Mouse (Mus musculus): Measurements from ENCODE around the gene Krt82.

Gene Krt82

DNA sequence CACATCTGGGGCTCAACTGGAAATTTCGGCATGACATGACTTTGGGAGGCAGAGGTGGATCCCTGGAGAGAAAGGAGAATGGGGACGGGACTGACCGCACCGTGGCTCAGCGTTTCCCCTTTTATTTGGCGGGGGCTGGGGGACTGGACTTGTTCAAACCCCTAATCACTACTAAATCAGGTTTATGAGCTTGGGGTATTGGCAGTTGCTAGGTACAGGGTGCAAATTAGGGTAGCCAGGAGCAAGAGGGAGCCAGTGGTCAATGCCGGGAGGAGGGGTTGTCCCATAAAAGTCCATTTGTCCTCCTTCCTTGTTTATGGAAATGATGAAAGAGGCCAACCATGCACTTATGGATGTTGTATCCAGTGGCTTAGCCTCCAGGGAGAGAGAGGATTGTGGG lies at the start of gene Krt82:
Krt82 (minus strand) TSS at position 101 of the 400 bp plus-strand sequence.
- DNase-seq (ENCODE audit: inconsistent age in 2 of 2, low spot score in 1 of 2), result no peak

DNA sequence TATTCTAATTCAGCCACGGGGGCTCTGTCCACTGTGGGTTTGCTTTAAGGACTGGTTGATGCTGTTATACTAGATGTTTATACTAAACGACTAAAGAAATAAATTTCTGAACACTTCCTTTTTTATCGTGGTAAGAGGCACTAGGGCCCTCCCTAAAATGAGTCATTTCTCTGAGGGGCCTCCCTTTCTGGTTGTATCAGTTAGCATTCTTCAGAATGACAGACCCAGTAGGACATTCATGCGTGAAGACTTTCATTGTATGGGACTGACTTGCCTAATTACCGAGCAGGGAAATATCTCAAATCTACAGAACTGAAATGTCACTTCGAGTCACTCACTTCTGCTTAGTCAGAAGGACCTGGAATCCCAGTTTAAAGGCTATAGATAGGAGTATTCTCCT lies 48.7 kb upstream of the Krt82 start:
- no peak for DNase-seq (ENCODE audit: inconsistent age in 2 of 2, low spot score in 1 of 2)

DNA sequence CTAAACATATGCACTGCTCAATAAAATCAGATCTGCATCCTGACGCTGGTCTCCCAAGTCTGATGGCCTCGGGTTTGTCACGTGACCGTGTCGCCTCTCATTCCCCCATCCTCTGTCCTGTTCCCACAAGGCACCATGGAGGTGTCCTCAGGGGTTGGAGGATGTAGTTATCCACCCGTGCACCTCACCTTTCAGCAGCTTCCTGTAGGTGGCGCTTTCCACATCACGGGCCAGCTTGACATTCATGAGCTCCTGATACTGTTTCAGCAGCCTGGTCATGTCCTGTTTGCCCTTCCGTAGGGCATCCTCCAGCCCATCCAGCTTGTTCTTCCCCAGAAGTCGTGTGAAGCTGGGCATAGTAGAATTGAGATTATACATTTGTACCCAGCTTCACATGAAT lies 37.7 kb upstream of the Krt82 start:
- DNase-seq (ENCODE audit: inconsistent age in 2 of 2, low spot score in 1 of 2), result peak in 1 of 2 experiments; percentile 44

DNA sequence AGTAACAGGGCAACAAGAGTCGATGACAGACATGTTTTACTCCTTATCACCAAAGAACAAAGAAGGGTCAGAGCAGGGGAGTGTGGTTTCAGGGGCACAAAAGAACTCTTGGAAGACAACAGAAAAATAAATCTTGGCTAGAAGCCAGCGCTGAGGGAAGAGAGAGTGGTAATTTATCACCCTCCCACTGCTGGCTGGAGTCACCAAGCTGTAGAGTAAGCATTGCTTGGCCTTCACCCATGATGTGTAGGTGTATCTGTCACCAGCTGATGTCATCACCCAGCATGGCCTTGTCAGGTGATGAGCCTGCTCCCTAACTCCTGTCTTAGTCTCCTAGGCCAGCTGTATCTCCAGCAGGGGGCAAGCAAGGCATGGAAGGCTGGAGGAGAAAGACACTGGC lies 34.0 kb upstream of the Krt82 start:
- peak; percentile 19 to 66 for DNase-seq (ENCODE audit: inconsistent age in 2 of 2, low spot score in 1 of 2)

DNA sequence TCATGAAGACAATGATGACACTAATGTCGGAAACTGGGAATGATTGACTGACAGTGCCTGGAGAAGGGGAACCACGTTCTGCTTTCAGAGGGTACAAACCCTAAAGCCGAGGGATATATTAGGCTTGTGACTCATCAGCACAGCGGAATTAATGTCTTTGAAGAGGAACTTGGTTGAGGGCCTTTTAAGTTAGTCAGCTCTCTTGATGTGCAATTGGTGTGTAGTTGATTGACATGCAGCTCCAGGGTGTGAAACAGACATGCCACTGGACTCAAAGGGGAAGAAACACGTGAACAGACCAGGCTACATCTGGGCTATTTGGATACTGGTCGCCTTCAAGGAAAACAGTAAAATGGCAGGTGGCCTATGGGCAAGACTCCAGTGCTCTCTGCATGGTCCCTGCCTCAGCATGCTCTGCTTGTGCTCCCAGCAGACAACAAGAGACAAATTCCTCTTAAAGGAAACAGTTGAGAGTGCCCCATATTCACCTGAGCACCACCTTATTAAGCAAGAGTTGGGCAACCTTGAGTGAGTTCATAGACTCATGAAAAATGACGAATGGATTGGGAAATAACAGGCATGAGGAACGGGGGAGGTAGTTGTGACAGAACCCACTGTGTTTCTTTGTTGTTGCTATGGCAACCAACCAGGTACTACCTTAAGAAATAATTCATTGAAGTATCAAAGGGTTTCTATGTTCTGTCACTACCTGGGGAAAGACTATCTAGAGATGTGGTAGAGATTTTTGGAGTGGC lies 32.9 kb upstream of the Krt82 start:
- no peak for DNase-seq (ENCODE audit: inconsistent age in 2 of 2, low spot score in 1 of 2)

DNA sequence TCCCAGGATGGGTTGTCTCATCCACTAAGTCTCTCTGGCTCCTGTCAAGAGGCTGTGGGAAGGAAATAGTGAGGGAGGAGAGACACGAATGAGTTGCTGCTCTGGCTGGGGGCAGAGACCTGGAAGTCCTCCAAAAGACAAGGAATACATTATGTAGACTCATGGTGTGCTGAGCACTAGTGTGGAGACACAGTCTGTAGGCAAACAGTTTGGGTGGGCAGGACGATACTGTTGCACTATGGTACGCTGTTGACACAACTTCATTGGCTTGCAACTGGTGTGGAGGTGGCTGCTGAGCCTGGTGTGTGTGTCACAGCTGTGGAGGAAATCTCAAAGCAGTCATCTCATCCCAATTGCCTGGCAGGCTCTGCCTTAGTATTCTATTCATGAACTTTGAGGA lies 31.2 kb upstream of the Krt82 start:
- DNase-seq (ENCODE audit: inconsistent age in 2 of 2, low spot score in 1 of 2), result no peak

DNA sequence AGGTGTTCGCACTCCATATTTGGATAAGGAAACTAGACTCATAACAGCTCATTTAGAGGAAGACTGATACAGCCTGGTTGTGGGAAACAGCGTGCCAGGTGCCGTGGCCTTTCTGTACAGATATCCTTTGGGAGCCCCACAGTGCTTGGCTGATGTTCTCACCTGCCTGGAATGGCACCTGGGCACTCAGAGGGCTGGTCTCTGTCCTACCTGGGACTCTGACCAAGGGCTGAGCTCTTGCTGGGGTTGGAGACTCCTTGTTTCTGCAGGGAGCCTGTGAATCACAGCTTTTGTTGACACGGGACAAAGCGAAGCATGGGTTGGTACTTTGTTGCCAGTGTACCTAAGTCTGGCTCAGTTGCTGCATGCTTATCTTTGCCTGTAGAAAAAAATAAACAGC lies 25.0 kb upstream of the Krt82 start:
- DNase-seq (ENCODE audit: inconsistent age in 2 of 2, low spot score in 1 of 2), result no peak

DNA sequence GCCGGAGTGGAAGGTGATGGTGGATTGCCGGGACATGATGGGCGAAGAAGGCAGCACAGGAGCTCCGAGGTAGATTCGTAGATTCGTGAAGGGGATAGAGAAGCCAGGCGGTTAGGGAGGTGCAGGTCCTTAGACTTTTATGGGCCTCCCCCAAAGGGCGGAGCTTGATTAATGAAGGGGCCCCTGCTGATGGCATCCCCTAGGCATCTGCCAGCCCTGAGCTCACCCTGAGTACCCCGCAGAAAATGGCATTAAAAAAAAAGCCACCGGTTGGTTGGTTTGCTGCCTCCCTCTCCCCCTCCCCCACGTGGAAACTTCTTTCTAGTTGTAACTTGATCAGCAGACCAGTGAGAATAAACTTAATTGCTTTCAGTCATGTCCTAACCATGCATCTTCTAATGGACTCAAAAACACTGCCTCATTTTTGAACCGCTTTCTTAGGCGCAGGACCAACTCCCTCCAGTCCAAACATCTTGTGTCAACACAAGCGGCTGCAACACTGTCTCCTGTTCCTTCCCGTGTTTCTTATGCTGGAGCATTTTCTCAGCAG lies 23.4 kb upstream of the Krt82 start, which contains the start of gene Krt75:
Krt75 (minus strand) TSS at position 109 of the 550 bp plus-strand sequence.
- DNase-seq (ENCODE audit: inconsistent age in 2 of 2, low spot score in 1 of 2), result no peak

DNA sequence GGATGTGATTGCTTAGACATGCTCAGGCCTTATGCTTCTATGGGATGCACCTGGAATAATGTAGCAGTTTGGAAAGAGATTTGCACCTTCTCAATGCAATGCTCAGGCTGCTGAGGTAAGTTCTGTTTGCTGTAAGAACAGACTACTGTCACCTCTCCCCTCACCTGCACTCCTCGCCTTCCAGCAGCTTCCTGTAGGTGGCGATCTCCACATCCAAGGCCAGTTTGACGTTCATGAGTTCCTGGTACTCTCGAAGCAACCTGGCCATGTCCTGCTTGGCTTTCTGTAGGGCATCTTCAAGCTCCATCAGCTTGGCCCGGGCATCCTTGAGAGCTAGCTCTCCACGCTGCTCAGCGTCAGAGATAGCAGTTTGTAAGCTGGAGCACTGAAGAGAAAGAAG lies 17.3 kb upstream of the Krt82 start:
- peak in 1 of 2 experiments; percentile 30 for DNase-seq (ENCODE audit: inconsistent age in 2 of 2, low spot score in 1 of 2)

DNA sequence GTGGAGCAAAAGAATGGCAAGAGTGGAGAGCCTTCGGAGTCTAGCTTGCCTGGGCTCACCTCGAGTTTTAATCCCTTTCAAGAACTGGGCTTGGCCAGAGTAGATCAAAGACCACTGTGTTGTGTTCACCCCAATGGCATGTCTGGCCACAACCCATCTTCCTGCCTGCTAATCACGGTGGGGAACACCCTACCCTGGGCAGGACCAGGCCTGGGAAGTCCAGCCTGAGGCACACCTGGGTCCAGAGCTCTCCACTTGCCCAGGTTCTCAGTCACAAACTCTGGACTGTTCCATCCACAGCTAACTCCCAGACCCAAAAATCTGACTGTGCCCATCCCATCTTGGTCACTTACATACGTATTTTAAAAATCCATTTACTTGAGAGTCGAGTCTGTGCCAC lies 12.4 kb upstream of the Krt82 start, which contains the start of gene Krt90:
Krt90 (minus strand) TSS at position 101 of the 400 bp plus-strand sequence.
- no peak for DNase-seq (ENCODE audit: inconsistent age in 2 of 2, low spot score in 1 of 2)

DNA sequence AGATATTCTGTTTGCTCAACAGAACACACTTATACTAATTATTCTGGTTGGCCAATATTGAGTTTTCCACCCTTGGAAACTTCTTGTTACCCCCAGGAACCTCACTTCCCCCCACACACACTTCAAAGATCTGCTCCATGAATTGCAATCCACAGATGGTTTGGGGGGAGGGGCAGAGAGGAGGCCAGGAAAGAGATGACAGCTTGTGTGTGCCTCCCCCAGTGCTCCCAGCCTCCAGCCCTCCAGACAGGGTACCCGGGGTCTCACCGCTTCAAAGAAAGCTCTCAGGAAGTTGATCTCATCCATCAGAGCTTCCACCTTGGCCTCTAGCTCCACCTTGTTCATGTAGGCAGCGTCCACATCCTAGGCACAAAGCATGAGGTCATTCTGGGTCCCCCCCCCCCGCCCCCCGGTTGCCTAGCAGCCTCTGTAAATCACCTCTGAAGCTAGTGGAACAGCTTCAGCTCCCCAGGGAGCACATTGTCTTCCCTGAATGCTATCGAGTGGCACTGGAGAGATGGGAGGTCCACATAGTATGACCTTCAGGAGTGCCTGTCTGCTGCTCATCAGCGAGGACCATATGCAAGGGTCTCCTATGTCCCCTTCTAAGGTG lies 7.7 kb upstream of the Krt82 start:
- no peak for DNase-seq (ENCODE audit: inconsistent age in 2 of 2, low spot score in 1 of 2)

DNA sequence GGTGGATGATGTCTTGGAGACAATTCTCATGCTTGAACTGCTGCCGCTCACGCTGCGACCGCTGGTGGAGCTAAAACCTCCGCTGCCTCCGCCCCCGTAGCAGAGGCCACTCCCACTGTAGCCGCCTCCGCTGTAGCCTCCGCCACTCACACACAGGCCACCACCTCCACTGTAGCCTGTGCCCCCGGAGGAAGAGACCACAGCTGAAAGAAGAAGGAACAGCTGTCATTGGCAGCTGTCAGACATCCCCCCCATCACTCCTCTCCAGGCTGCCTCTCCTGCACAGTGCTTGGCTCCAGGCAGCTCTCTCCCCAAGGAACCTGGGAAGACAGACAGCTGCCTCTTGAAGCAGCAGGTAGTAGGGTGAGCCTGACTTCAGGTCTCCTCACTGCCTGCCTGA lies 2.7 kb upstream of the Krt82 start:
- peak; percentile 6 to 50 for DNase-seq (ENCODE audit: inconsistent age in 2 of 2, low spot score in 1 of 2)

DNA sequence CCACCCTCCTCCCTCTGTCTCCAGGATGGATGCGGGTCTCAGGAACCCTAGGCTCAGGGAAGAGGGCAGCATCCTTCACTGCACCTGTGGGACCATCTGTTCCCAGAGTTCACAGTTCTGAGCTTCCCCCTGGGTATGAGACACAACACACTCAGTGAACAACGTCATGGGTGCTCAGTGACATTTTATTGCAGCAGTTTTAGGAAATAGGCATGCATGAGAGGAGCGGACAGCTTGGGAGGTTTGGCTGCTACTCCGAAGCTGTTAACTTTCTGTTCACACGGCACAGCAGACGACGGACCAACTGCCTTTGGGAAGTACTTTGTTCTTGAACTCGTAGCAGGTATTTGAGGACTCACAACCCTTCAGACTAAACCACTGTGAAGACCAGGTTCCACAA lies 1.7 kb upstream of the Krt82 start:
- DNase-seq (ENCODE audit: inconsistent age in 2 of 2, low spot score in 1 of 2), result no peak

DNA sequence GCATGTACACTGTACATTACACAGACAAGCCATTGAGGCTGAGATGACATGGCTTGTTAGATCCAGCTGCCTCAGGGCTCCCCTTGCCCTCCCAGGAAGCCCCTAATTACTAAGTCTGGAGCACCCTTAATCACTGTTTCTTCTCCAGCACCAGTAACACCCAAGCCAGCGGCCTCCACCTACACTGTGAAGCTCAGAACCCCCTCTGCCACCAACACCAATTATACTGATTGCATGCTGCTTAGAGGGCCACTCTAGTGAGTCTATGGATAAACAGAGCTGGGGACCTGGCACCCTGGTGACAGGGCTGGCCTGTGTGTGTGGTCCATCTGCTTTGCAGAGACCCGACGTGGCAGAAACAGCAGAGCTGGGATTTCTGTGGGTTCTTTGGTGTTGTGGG lies 6.0 kb downstream of the Krt82 start:
- no peak for DNase-seq (ENCODE audit: inconsistent age in 2 of 2, low spot score in 1 of 2)

DNA sequence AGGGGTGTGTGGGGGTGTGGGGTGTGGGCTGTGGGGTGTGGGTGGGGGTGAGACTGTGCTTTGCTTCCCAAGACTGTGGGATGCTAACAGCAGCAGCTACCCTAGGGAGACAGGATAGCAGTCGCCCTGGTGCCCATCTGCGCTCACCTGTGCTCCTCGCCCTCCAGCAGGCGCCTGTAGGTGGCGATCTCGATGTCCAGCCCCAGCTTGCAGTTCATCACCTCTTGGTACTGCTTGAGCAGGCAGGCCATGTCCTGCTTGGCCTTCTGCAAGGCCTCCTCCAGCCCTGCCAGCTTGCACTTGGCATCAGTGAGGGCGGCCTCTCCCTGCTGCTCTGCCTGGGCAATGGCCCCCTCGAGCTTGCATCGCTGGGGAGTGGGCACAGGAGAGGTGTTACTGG lies 7.9 kb downstream of the Krt82 start:
- DNase-seq (ENCODE audit: inconsistent age in 2 of 2, low spot score in 1 of 2), result no peak

DNA sequence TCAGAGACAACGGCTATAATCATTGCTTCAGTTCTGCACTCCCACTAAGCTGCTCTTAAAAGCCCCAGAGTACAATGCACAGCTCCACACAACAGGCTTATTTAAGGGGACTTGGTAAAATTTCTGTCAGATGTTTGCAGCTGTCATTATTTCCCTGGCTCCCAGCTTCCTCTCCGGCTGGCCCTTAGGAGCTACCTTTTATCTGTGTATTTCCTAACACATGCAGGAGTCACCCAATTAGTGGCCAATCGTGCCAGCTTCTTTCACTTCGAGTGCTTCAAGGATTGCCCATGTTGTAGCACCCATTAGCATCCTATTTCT lies 11.9 kb downstream of the Krt82 start:
- no peak for DNase-seq (ENCODE audit: inconsistent age in 2 of 2, low spot score in 1 of 2)

DNA sequence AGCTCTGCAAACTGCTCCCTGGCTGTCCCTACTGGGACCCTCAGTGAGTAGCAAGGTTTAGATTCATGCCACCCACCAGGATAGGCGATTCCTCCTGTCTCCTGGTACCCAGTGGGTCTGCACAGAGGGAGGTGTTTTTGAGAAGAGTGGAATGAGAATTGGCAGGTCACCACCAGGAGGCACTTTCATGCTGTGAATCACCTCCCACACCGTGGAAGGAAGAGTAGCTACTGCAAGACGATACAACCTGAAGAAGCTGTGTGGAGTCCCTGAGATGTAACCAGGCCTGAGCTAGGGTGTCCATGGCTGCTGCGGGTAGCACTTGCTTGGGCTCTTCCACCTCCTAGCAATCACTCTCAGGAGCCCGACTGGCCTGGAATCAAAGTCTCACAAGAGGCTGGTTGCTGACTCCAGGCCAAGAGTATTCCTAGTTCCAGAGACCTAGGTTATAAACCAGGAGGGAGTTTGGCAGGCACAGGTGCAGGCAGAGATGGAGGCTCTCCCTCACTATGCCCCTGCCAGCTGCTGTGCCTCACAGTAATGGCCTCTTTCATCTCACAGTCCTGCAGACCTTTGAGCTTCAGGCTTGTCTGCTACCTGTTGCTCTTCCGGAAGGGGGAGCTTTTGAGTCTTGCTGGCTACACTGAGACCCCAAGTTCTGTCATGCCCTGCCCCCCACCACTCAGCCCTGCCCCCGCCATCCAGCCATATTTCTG lies 12.4 kb downstream of the Krt82 start:
- DNase-seq (ENCODE audit: inconsistent age in 2 of 2, low spot score in 1 of 2), result no peak

DNA sequence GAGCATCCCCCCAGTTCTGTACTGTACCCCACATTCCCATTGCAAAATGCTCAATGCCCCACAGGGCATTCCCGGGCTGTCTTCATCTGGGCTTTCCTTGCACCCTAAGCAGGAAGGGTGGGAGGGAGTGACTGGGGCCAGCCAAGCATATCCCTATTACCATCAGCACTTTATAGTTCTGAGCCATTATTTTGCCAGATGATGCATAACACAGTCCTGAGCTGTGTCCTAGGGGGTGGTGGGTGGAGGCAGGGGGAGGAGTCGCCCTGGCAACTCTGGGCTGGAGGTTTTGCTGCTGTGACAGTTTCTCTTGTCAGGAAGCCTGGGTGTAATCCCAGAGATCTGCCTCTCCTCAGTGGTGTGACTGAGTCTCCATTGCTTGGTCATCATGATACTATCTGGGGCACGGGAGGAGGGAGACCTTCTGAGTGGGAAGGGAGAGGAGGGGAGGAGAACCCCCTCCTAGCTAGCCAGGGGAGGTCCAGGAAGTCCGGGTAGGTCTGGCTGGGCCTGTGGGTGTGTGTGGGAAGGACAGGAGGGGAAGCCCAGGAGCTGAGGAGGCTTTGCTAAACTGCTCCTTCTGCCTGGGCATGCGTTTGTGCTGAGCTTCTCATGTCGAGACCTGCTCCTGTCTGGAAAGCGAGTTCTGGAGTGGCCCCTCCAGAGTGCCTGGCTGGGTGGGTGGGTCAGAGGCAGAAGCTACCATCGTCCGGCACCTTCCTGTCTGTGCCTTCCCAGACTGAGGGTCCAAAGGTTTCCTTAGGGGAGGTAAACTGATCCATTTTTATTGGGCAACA lies 14.2 kb downstream of the Krt82 start:
- DNase-seq (ENCODE audit: inconsistent age in 2 of 2, low spot score in 1 of 2), result no peak

DNA sequence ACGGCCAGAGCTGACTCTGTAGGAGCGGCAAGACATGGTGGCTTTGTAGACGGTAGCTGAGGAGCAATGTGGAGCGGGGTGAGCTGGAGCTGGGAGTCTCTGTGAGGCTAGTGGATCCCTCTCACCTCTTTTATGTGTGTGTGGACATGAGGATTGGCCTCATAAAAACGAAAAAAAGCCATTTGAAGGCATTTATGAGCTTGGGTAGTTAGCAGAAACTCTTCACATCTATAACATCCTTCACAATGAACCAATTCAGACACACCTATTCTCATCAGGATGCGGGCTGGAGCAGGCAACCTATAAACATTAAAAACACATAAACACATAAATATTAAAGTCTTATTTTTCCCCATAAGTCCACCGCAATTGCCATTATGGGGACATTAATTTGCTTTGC lies 17.7 kb downstream of the Krt82 start, which contains the start of gene Krt84:
Krt84 (minus strand) TSS at position 101 of the 400 bp plus-strand sequence.
- DNase-seq (ENCODE audit: inconsistent age in 2 of 2, low spot score in 1 of 2), result no peak

DNA sequence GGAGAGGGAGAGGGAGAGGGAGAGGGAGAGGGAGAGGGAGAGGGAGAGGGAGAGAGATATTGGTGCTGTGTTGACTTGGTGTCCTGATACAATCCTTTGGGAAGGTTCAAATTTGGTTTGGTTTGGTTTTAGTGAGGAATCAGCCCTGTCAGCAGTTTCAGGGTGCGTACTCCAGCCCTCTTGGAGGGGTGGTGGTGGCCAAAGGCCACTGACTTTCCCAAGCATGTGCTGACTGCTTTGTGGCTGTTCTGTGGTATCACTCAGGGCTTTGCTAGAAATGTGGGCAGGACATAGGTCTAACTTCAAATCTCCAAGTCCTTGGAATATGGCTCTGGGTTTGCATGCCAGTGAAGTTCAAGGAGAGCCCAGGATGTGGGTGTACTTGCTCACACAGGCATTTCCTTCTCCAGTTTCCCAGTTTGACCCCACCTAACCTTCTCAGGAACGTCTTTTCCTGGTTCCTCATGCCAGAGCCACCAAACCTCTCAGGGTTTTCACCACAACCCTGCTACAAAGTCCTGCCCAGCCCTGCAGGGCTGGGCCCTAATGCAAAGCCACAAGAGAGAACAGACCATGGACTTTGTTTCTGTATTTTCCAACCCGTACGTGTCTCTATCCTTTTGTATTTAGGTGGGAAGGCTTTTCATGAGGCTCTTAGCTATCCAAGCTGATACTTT lies 27.8 kb downstream of the Krt82 start:
- peak; percentile 7 to 45 for DNase-seq (ENCODE audit: inconsistent age in 2 of 2, low spot score in 1 of 2)
